Mouse (Mus musculus) embryonic fibroblast, embryonic 13.5 days (primary cell): ENCODE results near the gene Rnf213.

Experiments used
- CTCF ChIP-seq: IDR thresholded peaks from 2 replicates; pipeline ENCODE4 v1.5.1; 2011; ENCODE audit warnings: mild to moderate bottlenecking, control low read depth, low read length, moderate library complexity, borderline replicate concordance; ENCODE audit not compliant: insufficient read depth
- POLR2A ChIP-seq: IDR thresholded peaks from 2 replicates; pipeline ENCODE4 v1.6.1; 2011; ENCODE audit warnings: low read depth, mild to moderate bottlenecking, control low read depth, low read length, moderate library complexity

GRCm38 (mm10) chr11:119396461-119396860 is 3.6 kb downstream of the Rnf213 start:
- TF ChIP-seq CTCF (no peak), POLR2A (no peak)
